Mouse (Mus musculus): ENCODE data around the gene Ddx31. TPM values are rescaled to one million over a fixed set of nuclear protein-coding genes. Genes with fewer than 3 reads are reported as not detected.

Ddx31 gene
- polyA plus RNA-seq, 1 experiment: 6.6 TPM

GRCm38 (mm10) chr2:28909818-28910710 lies 69.9 kb downstream of the Ddx31 start:
- DNase-seq (ENCODE audit: extremely low spot score in 1 of 2, low spot score in 1 of 2): no peak

DNA sequence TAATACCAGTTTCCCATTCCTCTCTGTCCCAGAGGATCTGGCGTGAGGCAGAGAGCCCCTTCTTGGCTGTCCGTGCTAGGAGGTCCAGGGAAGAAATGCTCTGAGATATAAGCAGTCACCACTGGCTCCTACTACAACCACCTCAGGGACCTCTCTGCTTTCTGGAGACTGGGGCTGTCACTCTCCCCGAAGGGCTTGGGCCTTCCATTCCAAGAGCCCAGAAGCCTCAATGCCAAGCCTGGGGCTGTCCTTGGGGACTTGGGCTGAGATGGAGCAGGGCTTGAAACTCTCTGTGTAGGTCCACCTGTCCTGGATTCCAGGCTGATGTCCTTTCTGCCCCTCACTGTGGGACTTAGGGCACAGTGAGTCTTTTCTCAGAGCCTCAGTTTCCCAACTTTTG lies 70.7 kb downstream of the Ddx31 start:
- DNase-seq (ENCODE audit: extremely low spot score in 1 of 2, low spot score in 1 of 2): no peak

DNA sequence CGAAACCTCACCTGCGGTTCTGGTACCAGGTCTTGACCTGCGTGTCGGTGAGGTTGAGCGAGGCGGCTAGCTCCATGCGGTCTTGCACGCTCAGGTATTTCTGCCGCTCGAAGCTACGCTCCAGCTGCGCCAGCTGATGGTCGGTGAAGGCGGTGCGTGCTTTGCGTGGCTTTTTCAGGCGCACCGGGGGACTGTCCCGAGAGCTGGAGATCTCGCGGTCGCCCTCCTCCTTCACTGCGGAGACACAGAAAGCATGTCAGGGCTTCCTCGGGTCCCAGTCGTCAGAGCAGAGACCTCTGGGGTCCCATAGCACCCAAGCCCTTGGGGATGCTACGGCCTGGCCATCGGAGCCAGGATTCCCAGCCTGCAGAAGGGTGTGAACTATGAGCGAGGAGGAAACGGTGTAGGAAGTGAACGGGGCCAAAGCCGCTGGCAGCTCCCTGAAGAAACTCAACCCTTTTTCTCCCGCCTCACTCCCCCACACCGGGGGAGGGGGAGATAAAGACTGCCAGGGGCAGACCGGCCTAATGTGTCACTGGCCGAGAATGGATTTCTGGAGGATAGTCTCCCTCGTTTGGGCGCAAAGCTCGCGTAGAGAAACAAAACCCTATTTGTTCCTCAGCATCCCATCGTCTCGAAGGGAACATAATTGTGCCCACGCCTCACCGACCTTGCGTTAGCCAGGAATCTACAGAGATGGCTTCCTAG lies 71.3 kb downstream of the Ddx31 start:
- DNase-seq (ENCODE audit: extremely low spot score in 1 of 2, low spot score in 1 of 2): no peak

- no peak for DNase-seq (ENCODE audit: extremely low spot score in 1 of 2, low spot score in 1 of 2)
Observed at GRCm38 (mm10) chr2:28912039-28912700, 72.0 kb downstream of the Ddx31 start.

GRCm38 (mm10) chr2:28912961-28913360 lies 72.8 kb downstream of the Ddx31 start:
- DNase-seq (ENCODE audit: extremely low spot score in 1 of 2, low spot score in 1 of 2): no peak

DNA sequence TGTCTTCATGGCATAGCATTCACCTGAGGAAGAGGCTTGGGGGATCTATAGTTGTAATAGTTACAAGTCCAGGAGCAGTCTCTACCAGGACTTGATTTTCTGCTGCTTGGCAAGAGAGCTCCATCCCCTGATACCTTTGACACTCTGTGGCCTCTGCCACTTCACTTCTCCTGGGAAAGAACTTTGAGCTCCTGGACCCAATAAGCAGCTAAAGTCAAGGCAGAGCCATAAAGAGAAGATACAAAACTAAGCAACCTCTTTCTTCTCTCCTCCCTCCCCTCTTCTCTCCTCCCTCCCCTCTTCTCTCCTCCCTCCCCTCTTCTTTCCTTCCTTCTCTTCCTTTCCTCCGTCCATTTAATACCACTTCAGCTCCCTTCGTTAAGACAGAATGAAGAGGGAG lies 73.9 kb downstream of the Ddx31 start:
- no peak for DNase-seq (ENCODE audit: extremely low spot score in 1 of 2, low spot score in 1 of 2)

DNA sequence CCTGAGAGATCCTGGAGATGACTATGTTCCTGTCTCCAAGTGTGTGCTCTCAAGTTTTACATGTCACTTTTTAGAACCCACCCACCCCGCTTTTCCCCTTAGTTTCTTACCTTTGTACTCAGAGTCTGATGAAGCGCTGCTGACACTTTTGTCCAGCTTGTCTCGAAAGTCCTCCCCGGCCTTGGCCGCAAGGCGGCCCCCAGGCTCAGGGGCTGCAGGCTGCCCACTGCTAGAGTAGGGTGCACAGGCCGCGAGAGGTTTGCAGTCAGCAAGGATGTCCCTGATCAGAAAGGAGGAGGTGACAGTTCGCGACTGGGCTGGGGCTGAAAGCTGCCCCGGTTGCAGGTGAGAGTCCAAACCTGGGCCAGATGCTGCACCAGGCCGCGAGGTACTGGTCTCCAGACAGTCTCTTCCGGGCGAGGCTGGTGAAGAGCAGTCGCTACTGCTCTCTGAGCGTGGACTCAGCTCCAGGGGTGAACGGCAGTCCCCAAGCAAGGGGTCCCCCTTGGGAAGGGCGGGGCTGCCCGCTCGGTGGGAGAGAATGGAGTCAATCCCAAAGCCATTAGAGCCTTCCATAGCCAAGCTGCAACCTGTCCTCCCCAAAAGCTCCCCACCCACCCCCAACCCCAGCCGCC lies 75.0 kb downstream of the Ddx31 start:
- no peak for DNase-seq (ENCODE audit: extremely low spot score in 1 of 2, low spot score in 1 of 2)

DNA sequence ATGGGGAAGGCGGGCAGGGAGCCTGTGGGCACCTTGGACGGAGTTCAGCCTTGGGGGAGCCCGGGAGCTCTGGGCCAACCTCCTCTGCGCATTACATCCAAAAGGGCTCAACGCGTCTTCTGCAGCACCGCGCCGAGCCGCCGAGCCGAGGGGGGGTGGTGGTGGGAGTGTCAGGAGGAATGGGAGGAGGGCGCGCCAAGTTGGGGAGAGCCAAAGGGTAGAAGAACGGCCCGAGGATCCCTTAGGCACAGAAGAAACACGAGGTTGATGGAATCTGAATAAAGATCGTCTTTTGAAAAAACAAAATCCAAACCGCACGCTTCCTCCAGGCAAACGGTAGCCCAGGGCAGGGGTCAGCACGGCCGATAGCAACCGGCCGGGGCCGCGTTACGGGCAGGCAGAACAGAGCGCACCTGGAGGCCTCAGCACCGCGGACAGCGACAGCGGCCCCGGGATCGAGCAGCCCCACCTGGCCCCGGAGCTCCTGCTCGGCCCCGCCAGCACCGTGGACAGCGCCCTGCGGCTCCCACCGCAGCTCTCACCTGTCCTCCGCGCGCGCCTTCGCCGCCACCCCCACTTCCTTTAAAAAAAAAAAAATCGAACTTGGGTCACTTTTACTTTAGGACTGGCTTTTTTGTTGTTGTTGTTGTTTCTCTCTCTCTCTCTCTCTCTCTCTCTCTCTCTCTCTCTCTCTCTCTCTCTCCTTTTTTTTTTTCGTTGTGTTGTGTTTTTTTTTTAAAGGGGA lies 75.7 kb downstream of the Ddx31 start:
- DNase-seq (ENCODE audit: extremely low spot score in 1 of 2, low spot score in 1 of 2): no peak

DNA sequence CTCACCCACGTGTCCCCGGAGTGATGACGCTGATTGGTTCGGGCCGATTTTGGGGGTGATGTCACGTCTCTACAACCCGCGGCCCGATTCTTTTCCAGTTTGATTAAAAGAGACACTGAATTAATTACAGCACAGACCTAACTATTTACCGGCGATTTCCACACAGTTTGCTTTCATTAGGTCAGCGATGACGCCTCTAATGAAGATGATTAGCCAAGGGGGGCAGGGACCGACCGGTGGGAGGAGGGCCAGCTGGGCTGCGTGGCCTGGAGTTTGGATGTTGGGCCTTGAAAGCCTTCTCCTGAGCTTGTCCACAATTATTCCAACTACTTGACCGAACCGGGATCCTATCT lies 76.3 kb downstream of the Ddx31 start, which contains the start of gene Barhl1:
Gene Barhl1 (minus strand): TSS at position 156 of the 353 bp plus-strand sequence.
- no peak for DNase-seq (ENCODE audit: extremely low spot score in 1 of 2, low spot score in 1 of 2)

DNA sequence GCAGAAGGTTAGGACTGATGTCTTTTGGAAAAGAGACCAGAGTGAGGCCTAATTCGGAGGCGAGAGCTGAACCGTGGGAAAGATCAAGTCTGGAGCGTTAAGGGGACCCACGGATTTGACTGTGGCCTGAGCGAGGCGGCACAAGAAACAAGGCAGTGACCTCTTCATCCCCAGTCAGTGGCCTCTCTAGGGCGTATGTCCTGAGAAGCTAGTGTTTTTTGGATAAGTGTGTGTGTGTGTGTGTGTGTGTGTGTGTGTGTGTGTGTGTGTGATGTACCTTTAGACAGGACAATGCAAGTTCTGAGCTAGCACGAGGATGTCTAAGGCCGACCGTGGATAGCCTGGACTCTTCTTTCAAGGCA lies 76.9 kb downstream of the Ddx31 start:
- no peak for DNase-seq (ENCODE audit: extremely low spot score in 1 of 2, low spot score in 1 of 2)

GRCm38 (mm10) chr2:28917518-28918361 lies 77.5 kb downstream of the Ddx31 start:
- no peak for DNase-seq (ENCODE audit: extremely low spot score in 1 of 2, low spot score in 1 of 2)

- no peak for DNase-seq (ENCODE audit: extremely low spot score in 1 of 2, low spot score in 1 of 2)
Observed at GRCm38 (mm10) chr2:28919001-28919400, 78.8 kb downstream of the Ddx31 start.

GRCm38 (mm10) chr2:28923912-28924311 lies 83.7 kb downstream of the Ddx31 start:
- DNase-seq (ENCODE audit: extremely low spot score in 1 of 2, low spot score in 1 of 2): peak; percentile 3 to 79

GRCm38 (mm10) chr2:28930571-28930970 lies 90.4 kb downstream of the Ddx31 start:
- no peak for DNase-seq (ENCODE audit: extremely low spot score in 1 of 2, low spot score in 1 of 2)

DNA sequence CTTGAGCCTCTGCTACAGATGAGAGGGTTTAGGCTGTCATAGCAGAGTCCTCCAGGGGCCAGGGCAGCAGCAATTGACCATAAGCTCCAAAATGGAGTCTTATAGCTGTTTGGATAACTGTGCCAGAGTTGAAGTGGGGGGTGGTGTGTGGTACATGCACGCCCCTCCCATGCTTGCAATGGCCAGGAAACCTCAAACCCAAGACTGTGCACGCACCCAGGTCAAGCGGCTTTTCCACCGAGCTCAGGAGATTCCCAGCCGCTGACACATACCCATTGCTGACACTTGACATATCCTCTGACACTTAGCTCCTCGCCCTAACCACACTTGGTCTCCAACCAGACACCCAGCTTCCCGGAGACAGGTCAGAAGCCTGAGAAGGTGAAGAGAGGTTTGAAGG lies 98.8 kb downstream of the Ddx31 start:
- DNase-seq (ENCODE audit: extremely low spot score in 1 of 2, low spot score in 1 of 2): no peak

GRCm38 (mm10) chr2:28943666-28944516 lies 103.7 kb downstream of the Ddx31 start:
- DNase-seq (ENCODE audit: extremely low spot score in 1 of 2, low spot score in 1 of 2): no peak

- DNase-seq (ENCODE audit: extremely low spot score in 1 of 2, low spot score in 1 of 2): no peak
Observed at GRCm38 (mm10) chr2:28945388-28945787, 105.2 kb downstream of the Ddx31 start.

DNA sequence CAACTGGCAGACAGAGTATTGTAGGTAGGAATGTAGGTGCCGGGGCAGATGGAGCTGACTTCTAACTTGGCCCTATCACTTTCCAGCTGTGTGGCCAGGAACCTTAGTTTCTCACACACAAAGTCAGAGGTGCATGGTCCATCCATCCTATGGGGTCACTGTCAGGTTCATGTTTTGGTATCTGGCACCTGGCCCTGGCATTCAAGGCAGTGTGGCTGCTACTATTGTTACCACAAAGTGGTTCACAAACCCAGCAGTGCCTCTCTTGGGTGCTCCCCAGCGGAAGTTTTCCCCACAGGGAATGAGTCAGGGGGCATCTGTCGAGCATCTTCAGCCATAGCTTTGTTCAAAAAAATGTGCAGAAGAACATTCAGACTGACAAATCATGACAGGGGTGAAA lies 106.1 kb downstream of the Ddx31 start:
- no peak for DNase-seq (ENCODE audit: extremely low spot score in 1 of 2, low spot score in 1 of 2)
